Mouse (Mus musculus) limb, embryonic 11.5 days (tissue): ENCODE measurements around the gene Smug1. TPM values are rescaled to one million over a fixed set of nuclear protein-coding genes. Genes with fewer than 3 reads are reported as not detected.

ENCODE experiments used
- ATAC-seq: fragments of 200-750 bp; cut with Nextera tagmentation; 2 replicates; pipeline ENCODE4 v1.8.0; 2017; ENCODE audit warnings: low read depth; ENCODE audit not compliant: insufficient number of reproducible peaks, low FRiP score, low TSS enrichment
- DNase-seq: peaks from one replicate; pipeline ENCODE4 v3.0.0-alpha.2; 2015; ENCODE audit warnings: low spot score
- H3K27ac ChIP-seq: fragments of 300-500 bp; sonication (generic); replicated peaks from 2 replicates; pipeline ENCODE4 v1.5.1; 2014; ENCODE audit warnings: low read depth, mild to moderate bottlenecking, low read length
- H3K27me3 ChIP-seq: fragments of 300-500 bp; sonication (generic); 2 replicates; pipeline ENCODE4 v1.6.1; 2014; ENCODE audit warnings: mild to moderate bottlenecking, low read length, mixed read lengths; ENCODE audit not compliant: control insufficient read depth, insufficient read depth
- H3K36me3 ChIP-seq: fragments of 300-500 bp; sonication (generic); 2 replicates; pipeline ENCODE4 v1.6.1; 2014; ENCODE audit warnings: mild to moderate bottlenecking, low read length, moderate library complexity, mixed read lengths; ENCODE audit not compliant: control insufficient read depth, insufficient read depth
- H3K4me1 ChIP-seq: fragments of 300-500 bp; sonication (generic); 2 replicates; pipeline ENCODE4 v1.6.1; 2014; ENCODE audit warnings: low read length, mixed read lengths; ENCODE audit not compliant: control insufficient read depth, insufficient read depth
- H3K4me2 ChIP-seq: fragments of 300-500 bp; sonication (generic); 2 replicates; pipeline ENCODE4 v1.6.1; 2014; ENCODE audit warnings: low read depth, mild to moderate bottlenecking, moderate library complexity; ENCODE audit not compliant: severe bottlenecking
- H3K4me3 ChIP-seq: fragments of 300-500 bp; sonication (generic); 2 replicates; pipeline ENCODE4 v1.5.1; 2014; ENCODE audit warnings: low read depth, low read length
- H3K9ac ChIP-seq: fragments of 300-500 bp; sonication (generic); 2 replicates; pipeline ENCODE4 v1.6.1; 2014; ENCODE audit warnings: mild to moderate bottlenecking, low read length
- H3K9me3 ChIP-seq: fragments of 300-500 bp; sonication (generic); 2 replicates; pipeline ENCODE4 v1.6.1; 2016; ENCODE audit warnings: low read length; ENCODE audit not compliant: control insufficient read depth
- WGBS: fragments of 180-500 bp; shearing (Covaris S2); extraction: QIAGEN DNeasy Blood & Tissue Kit; methylation state at CpG from one replicate; pipeline ENCODE4 v1.1.7; 2014; 5-methylcytosine and 5-hydroxymethylcytosine counted together
- polyA plus RNA-seq: library from polyadenylated mRNA; unstranded; fragments of >200 nt; fragmentation: Nextera tagmentation; extraction: Ambion mirVana; gene quantifications from 2 replicates; pipeline ENCODE4 v1.2.1, GENCODE M21; 2014

Gene Smug1
- polyA plus RNA-seq, 1 experiment from 2014 or later = 14.4 TPM

GRCm38 (mm10) chr15:103171276-103171675, 4.4 kb upstream of the Smug1 start:
- Histone ChIP-seq H3K9me3 (no peaks in the 10 kb centered on the region), H3K4me3 (no peak overlapping the region), H3K27me3 (peaks cover 82% of the 10 kb centered on the region), H3K9ac (no peak overlapping the region), H3K36me3 (no peaks in the 10 kb centered on the region), H3K4me1 (peaks cover 20% of the 10 kb centered on the region), H3K4me2 (no peak overlapping the region), H3K27ac (no peak overlapping the region)
- ATAC-seq (no peak), DNase-seq (no peak)
- WGBS = 9% methylated on average over 8 of the region's 8 CpGs

GRCm38 (mm10) chr15:103170316-103170679, 3.4 kb upstream of the Smug1 start:
- H3K36me3 ChIP-seq = no peaks in the 10 kb centered on the region
- peaks cover 21% of the 10 kb centered on the region for H3K4me1 ChIP-seq
- H3K4me2 ChIP-seq = peak overlapping the region; percentile 83
- H3K9ac ChIP-seq = no peak overlapping the region
- H3K27ac ChIP-seq = no peak overlapping the region
- H3K9me3 ChIP-seq = no peaks in the 10 kb centered on the region
- WGBS = 8% methylated on average over 16 of the region's 16 CpGs
- ATAC-seq (0 out of 2 replicates have a peak, but pooled peaks have one; percentile 14), DNase-seq (no peak)
- H3K27me3 ChIP-seq = peaks cover 81% of the 10 kb centered on the region
- H3K4me3 ChIP-seq = peak overlapping the region; percentile 12

DNA sequence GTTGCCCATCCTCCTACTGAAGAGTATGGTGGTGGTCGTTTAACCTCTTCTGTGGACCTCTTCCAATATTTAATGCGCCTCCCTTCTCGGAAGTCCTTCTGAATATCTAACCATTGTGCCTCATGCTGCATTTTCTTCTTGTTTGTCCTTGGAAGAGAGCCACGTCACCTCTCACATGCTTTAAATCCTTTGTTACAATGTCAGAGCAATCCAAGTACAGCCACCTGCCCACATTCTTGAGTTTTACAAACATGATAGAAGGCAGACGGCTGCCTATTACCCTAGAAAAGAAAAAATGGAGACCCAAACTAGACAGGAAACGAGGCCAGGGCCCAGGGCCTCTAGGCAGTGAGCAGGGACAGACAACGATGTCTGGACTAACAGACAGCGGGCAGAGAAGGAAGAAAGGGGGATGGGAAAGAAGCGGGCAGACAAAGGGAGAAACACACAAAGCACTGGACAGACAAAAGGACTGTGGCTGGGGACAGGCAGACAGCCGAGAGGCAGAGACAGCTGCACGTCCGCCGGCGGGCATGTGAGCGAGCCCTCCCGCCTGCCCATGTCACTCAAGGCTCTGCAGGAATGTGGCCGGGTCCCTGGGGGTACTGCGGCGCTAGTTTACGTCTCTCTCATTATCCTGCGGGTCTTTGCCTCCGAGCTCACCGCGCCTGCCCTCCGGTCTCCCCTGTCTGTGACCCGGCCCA, 2.9 kb upstream of the Smug1 start:
- H3K4me1 ChIP-seq = peaks cover 24% of the 10 kb centered on the region
- peak; percentile 12; the same call in 1 of the 2 replicates for ATAC-seq
- H3K9ac ChIP-seq = peak overlapping the region; percentile 28; the same call in 1 of the 2 replicates

GRCm38 (mm10) chr15:103168801-103169611, 2.1 kb upstream of the Smug1 start:
- under 1% methylated on average over 63 of the region's 63 CpGs for WGBS
- Histone ChIP-seq H3K27ac (no peak overlapping the region), H3K9ac (no peak overlapping the region), H3K4me1 (peaks cover 24% of the 10 kb centered on the region), H3K27me3 (peaks cover 73% of the 10 kb centered on the region), H3K4me2 (peak overlapping the region; percentile 83), H3K9me3 (no peaks in the 10 kb centered on the region), H3K36me3 (no peaks in the 10 kb centered on the region), H3K4me3 (peak overlapping the region; percentile 29)
- DNase-seq = peak; percentile 70
- no peak for ATAC-seq

More for the DNA sequence above, 2.9 kb upstream of the Smug1 start:
- peak; percentile 66 for DNase-seq
- Histone ChIP-seq H3K27ac (no peak overlapping the region), H3K27me3 (peaks cover 78% of the 10 kb centered on the region), H3K4me3 (peak overlapping the region; percentile 29), H3K36me3 (no peaks in the 10 kb centered on the region), H3K4me2 (peak overlapping the region; percentile 83), H3K9me3 (no peaks in the 10 kb centered on the region)
- 6% methylated on average over 26 of the region's 26 CpGs for WGBS

DNA sequence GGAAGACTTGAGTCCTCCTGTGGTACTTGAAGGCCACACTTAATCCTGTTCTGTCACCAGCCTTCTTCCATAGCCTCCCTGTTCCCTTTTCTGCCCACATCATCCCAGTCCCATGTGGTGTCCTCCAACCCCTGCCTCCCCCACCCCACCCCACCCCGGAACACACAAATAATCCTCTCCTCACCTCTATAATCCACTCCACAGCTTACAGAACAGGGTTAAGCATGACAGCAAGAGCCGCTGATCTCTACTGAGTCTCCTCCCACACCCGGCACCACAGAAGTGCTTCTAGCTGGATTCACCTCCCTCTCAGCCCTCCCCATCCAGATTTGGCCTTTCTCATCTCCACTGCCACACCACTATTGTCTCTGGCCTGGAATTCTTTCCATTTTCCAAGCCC, 894 bp upstream of the Smug1 start:
- Histone ChIP-seq H3K27ac (no peak overlapping the region), H3K4me2 (no peak overlapping the region), H3K4me3 (no peak overlapping the region), H3K36me3 (no peaks in the 10 kb centered on the region), H3K9me3 (no peaks in the 10 kb centered on the region), H3K9ac (no peak overlapping the region), H3K27me3 (peaks cover 64% of the 10 kb centered on the region), H3K4me1 (peaks cover 24% of the 10 kb centered on the region)
- WGBS = 20% methylated on average over 3 of the region's 3 CpGs
- DNase-seq = no peak
- ATAC-seq = no peak

DNA sequence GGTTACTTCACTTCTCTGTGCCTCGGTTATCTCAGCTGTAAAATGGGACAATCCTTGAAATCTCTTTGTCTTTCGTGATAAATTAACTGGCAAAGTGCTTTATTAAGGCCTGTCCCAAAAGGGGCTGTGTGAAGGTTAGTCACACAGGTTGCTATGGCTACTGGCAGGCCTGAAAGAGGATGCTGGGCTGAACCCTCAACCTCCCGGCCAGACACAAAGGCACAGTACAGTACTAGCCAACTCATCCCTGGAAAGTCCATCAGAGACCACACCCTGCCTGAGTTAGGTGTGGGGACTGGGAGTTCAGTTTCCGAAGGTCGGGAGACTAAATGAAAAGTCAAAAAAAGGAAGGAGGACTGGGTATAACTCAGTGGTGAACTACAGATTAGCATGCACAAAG, 968 bp downstream of the Smug1 start:
- Histone ChIP-seq H3K27ac (no peak overlapping the region), H3K4me1 (peaks cover 20% of the 10 kb centered on the region), H3K36me3 (no peaks in the 10 kb centered on the region), H3K27me3 (peaks cover 47% of the 10 kb centered on the region), H3K9me3 (no peaks in the 10 kb centered on the region), H3K9ac (no peak overlapping the region), H3K4me2 (no peak overlapping the region), H3K4me3 (no peak overlapping the region)
- DNase-seq (no peak), ATAC-seq (no peak)
- 46% methylated on average over 5 of the region's 5 CpGs for WGBS

GRCm38 (mm10) chr15:103165379-103165778, 1.5 kb downstream of the Smug1 start:
- ATAC-seq (peak; percentile 7; the same call in 1 of the 2 replicates), DNase-seq (peak; percentile 97)
- H3K4me3 ChIP-seq = no peak overlapping the region
- under 1% methylated on average over 13 of the region's 13 CpGs for WGBS
- no peaks in the 10 kb centered on the region for H3K36me3 ChIP-seq
- no peak overlapping the region for H3K27ac ChIP-seq
- no peaks in the 10 kb centered on the region for H3K9me3 ChIP-seq
- H3K9ac ChIP-seq = no peak overlapping the region
- H3K4me2 ChIP-seq = no peak overlapping the region
- peaks cover 43% of the 10 kb centered on the region for H3K27me3 ChIP-seq
- H3K4me1 ChIP-seq = peaks cover 20% of the 10 kb centered on the region

GRCm38 (mm10) chr15:103163182-103163919, 3.5 kb downstream of the Smug1 start:
- H3K27ac ChIP-seq = no peak overlapping the region
- no peaks in the 10 kb centered on the region for H3K36me3 ChIP-seq
- DNase-seq = peak; percentile 95
- no peaks in the 10 kb centered on the region for H3K9me3 ChIP-seq
- peak overlapping the region; percentile 31 for H3K9ac ChIP-seq
- H3K4me1 ChIP-seq = peaks cover 6% of the 10 kb centered on the region; the same call in 1 of the 2 replicates
- H3K4me3 ChIP-seq = peak overlapping the region; percentile 51
- WGBS = 9% methylated on average over 25 of the region's 25 CpGs
- H3K27me3 ChIP-seq = peaks cover 23% of the 10 kb centered on the region
- ATAC-seq = peak; percentile 88
- H3K4me2 ChIP-seq = peak overlapping the region; percentile 62
